Mouse (Mus musculus) cerebellum, adult 2 months (tissue): ENCODE measurements around the gene Klk1b3.

ENCODE experiments used
- CTCF ChIP-seq: fragments of 200-500 bp; IDR thresholded peaks from 2 replicates; pipeline ENCODE4 v1.5.1; 2011; ENCODE audit warnings: low read depth, mild to moderate bottlenecking, control low read depth, low read length, moderate library complexity, borderline replicate concordance; ENCODE audit not compliant: insufficient read depth
- POLR2A ChIP-seq: fragments of 200-500 bp; IDR thresholded peaks from 2 replicates; pipeline ENCODE4 v1.6.1; 2011; ENCODE audit warnings: low read length, control low read depth, borderline replicate concordance; ENCODE audit not compliant: insufficient read depth

DNA sequence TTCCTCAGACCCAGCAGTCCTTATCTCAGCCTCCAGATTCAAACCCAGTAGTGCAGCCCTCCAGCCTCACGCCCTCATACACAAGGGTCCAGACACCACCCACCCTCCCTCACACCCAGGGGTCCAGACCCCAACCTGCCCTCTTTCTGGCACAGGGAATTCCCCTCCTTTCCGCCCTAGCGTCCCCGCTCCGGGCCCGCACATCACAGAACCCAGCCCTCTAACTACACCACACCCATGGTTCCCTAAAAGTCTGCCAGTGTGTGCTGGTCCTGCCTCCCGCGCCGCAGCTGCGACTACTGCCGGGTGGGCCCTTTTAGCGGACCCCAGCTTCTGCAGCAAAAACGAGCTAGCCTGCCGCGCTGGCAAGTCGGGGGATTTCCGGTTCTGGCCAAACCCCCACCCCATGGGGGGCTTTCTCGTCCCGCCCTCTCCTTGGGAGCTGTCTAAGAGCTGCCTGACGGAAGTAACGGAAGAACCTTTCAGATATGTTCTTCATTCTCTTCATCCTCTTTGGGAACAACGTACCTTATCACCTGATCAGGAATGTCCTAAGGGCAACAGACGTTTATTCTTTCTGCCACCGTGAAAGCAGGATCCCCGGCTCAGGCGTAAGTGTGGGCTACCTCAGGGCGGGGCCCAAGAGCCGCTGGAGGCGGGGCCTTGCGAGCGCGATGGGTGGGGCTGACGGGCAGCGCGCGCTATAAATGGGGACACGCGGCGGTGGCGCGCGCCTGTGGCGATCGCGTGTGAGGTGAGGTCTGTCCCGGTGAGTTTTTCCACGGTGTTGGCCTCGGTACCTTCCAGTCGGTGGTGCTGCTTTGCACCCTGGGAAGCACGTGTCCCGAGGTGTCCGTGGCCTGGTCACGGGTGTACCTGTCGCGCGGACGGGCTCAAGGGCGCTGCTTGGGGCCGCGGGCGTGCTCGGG lies 48.3 kb downstream of the Klk1b3 start, which contains the start of the genes 1700028J19Rik and 2410002F23Rik:
- TF ChIP-seq POLR2A, result peak; percentile 94
- TF ChIP-seq CTCF, result no peak
